Mouse (Mus musculus): ENCODE data around the gene Memo1. TPM values are rescaled to one million over a fixed set of nuclear protein-coding genes. Genes with fewer than 3 reads are reported as not detected.

Gene Memo1
- polyA plus RNA-seq, 1 experiment from 2014 or later, result 94.1 TPM

DNA sequence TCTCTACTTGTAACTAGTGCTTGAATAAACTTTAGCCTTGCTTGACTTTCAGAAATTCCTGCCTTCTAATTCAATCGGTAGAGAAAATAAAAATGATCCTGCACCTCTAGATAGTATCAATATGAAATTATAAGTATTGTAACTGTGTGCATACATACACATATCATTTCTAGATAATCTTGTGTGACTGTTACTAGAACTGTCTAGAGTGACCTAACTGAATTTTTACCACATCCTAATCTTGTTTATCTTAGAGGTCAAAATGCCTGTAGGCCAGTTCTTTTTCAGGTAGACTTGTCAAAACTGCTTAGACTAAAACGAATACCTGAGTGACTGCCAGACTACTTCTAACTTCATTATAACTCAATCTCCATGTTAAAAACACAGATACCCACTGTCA is 25.1 kb downstream of the Memo1 start:
- Histone ChIP-seq H3K36me3 (ENCODE audit: control insufficient read depth, insufficient read depth, low read length) (0 out of 2 replicates have a peak, but pooled peaks cover 3% of the 10 kb centered on the region), H3K4me2 (replicated peaks; ENCODE audit: low read depth, low read length) (no peak overlapping the region), H3K27ac (ENCODE audit: low read depth, low read length) (no peak overlapping the region), H3K4me1 (ENCODE audit: control insufficient read depth, insufficient read depth, low read length) (peaks cover 2% of the 10 kb centered on the region), H3K9ac (ENCODE audit: low read depth, low read length) (no peak overlapping the region), H3K4me3 (ENCODE audit: low read length) (no peak overlapping the region), H3K9me3 (ENCODE audit: control insufficient read depth, low read length) (no peaks in the 10 kb centered on the region; the same call in 1 of the 2 replicates), H3K27me3 (ENCODE audit: control insufficient read depth, insufficient read depth, low read length) (no peaks in the 10 kb centered on the region)
- WGBS, result 72% methylated on average over 2 of the region's 2 CpGs
- no peak for ATAC-seq (ENCODE audit: low FRiP score, low TSS enrichment)

- H3K9ac ChIP-seq (ENCODE audit: low read depth, low read length), result no peak overlapping the region
- H3K27ac ChIP-seq (ENCODE audit: low read depth, low read length), result no peak overlapping the region
- no peak overlapping the region for H3K4me3 ChIP-seq (ENCODE audit: low read length)
- H3K9me3 ChIP-seq (ENCODE audit: control insufficient read depth, low read length), result no peaks in the 10 kb centered on the region; the same call in 1 of the 2 replicates
- 0 out of 2 replicates have a peak, but pooled peaks cover 3% of the 10 kb centered on the region for H3K36me3 ChIP-seq (ENCODE audit: control insufficient read depth, insufficient read depth, low read length)
- WGBS, result 93% methylated on average over 11 of the region's 11 CpGs
- H3K27me3 ChIP-seq (ENCODE audit: control insufficient read depth, insufficient read depth, low read length), result no peaks in the 10 kb centered on the region
- H3K4me1 ChIP-seq (ENCODE audit: control insufficient read depth, insufficient read depth, low read length), result peaks cover 12% of the 10 kb centered on the region
- H3K4me2 ChIP-seq (replicated peaks; ENCODE audit: low read depth, low read length), result no peak overlapping the region
- no peak for ATAC-seq (ENCODE audit: low FRiP score, low TSS enrichment)
These were observed 27.7 kb downstream of the Memo1 start for GRCm38 (mm10) chr17:74267415-74268180.

- Histone ChIP-seq H3K36me3 (ENCODE audit: control insufficient read depth, insufficient read depth, low read length) (0 out of 2 replicates have a peak, but pooled peaks cover 3% of the 10 kb centered on the region), H3K4me3 (ENCODE audit: low read length) (no peak overlapping the region), H3K27me3 (ENCODE audit: control insufficient read depth, insufficient read depth, low read length) (no peaks in the 10 kb centered on the region), H3K4me1 (ENCODE audit: control insufficient read depth, insufficient read depth, low read length) (peaks cover 12% of the 10 kb centered on the region), H3K9ac (ENCODE audit: low read depth, low read length) (no peak overlapping the region), H3K9me3 (ENCODE audit: control insufficient read depth, low read length) (no peaks in the 10 kb centered on the region; the same call in 1 of the 2 replicates), H3K4me2 (replicated peaks; ENCODE audit: low read depth, low read length) (no peak overlapping the region), H3K27ac (ENCODE audit: low read depth, low read length) (peak overlapping the region; percentile 63; the same call in 1 of the 2 replicates)
- WGBS, result 14% methylated on average over 1 of the region's 1 CpGs
- ATAC-seq (ENCODE audit: low FRiP score, low TSS enrichment), result no peak
These were observed 29.7 kb downstream of the Memo1 start for GRCm38 (mm10) chr17:74265636-74266035.

DNA sequence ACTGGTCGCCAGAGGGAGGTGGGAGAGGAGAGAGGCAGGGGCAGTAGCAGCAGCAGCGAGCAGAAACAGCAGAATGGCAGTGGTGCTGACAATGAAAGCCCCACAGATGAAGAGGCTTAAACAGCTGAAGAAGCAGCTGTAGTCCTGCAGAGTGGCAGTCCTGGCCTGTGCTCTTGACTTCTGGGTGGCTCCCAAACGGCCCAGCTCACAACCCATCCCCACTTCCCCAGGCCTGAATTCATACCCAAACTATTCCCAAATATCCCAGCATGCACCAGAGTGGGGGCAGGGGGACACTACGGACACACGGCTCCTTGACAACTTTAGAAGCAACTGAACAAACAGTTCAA is 30.2 kb downstream of the Memo1 start:
- Histone ChIP-seq H3K9me3 (ENCODE audit: control insufficient read depth, low read length) (no peaks in the 10 kb centered on the region; the same call in 1 of the 2 replicates), H3K9ac (ENCODE audit: low read depth, low read length) (no peak overlapping the region), H3K27me3 (ENCODE audit: control insufficient read depth, insufficient read depth, low read length) (no peaks in the 10 kb centered on the region), H3K4me3 (ENCODE audit: low read length) (no peak overlapping the region), H3K36me3 (ENCODE audit: control insufficient read depth, insufficient read depth, low read length) (0 out of 2 replicates have a peak, but pooled peaks cover 3% of the 10 kb centered on the region), H3K4me2 (replicated peaks; ENCODE audit: low read depth, low read length) (no peak overlapping the region), H3K4me1 (ENCODE audit: control insufficient read depth, insufficient read depth, low read length) (peaks cover 12% of the 10 kb centered on the region), H3K27ac (ENCODE audit: low read depth, low read length) (peak overlapping the region; percentile 63; the same call in 1 of the 2 replicates)
- WGBS, result 21% methylated on average over 5 of the region's 5 CpGs
- no peak for ATAC-seq (ENCODE audit: low FRiP score, low TSS enrichment)

DNA sequence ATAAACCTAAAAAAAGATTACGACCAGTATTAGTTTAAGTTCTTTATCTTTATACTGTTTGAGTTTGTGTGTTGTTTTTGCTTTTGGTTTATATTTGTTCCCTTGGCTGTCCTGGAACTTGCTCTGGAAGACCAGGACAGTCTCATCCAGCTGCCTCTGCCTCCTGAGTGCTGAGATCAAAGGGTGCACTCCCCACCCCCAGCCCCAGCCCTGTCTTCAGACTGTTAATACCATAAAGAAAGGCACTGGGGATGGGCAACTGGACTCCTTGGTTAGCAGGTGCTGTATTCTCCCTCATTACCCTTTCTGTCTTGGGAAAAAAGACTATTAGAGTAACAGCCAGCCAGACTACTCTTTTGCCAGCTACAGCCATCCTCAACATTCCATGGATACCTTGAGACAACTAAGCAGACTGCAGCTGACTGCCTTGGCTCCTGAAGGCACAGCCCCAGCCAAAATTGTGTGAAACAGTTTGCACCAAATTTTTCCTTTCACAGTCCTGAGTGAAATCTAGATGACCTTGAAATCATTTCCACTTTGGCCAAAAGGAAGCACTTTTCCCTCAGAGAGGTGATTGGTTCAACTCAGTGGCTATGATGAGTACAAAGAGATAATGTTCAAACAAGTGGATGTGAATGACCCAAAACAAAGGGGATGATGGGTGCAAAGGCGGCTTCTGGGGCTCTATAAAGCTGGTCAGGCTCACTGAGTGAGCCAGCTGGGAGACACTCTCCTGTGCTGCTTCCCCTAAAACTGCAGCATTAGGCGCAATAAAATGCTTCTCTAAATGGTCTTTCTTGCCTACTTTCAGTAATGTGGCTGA is 30.8 kb downstream of the Memo1 start:
- no peak overlapping the region for H3K4me3 ChIP-seq (ENCODE audit: low read length)
- no peak overlapping the region for H3K4me2 ChIP-seq (replicated peaks; ENCODE audit: low read depth, low read length)
- no peaks in the 10 kb centered on the region for H3K27me3 ChIP-seq (ENCODE audit: control insufficient read depth, insufficient read depth, low read length)
- H3K27ac ChIP-seq (ENCODE audit: low read depth, low read length), result peak overlapping the region; percentile 63; the same call in 1 of the 2 replicates
- no peaks in the 10 kb centered on the region; the same call in 1 of the 2 replicates for H3K9me3 ChIP-seq (ENCODE audit: control insufficient read depth, low read length)
- H3K9ac ChIP-seq (ENCODE audit: low read depth, low read length), result no peak overlapping the region
- peaks cover 12% of the 10 kb centered on the region for H3K4me1 ChIP-seq (ENCODE audit: control insufficient read depth, insufficient read depth, low read length)
- no peak for ATAC-seq (ENCODE audit: low FRiP score, low TSS enrichment)
- 0 out of 2 replicates have a peak, but pooled peaks cover 3% of the 10 kb centered on the region for H3K36me3 ChIP-seq (ENCODE audit: control insufficient read depth, insufficient read depth, low read length)
- 37% methylated on average over 3 of the region's 3 CpGs for WGBS

GRCm38 (mm10) chr17:74262415-74262814 is 32.9 kb downstream of the Memo1 start:
- no peaks in the 10 kb centered on the region for H3K27me3 ChIP-seq (ENCODE audit: control insufficient read depth, insufficient read depth, low read length)
- H3K4me3 ChIP-seq (ENCODE audit: low read length), result no peak overlapping the region
- H3K9ac ChIP-seq (ENCODE audit: low read depth, low read length), result no peak overlapping the region
- 88% methylated on average over 3 of the region's 3 CpGs for WGBS
- H3K27ac ChIP-seq (ENCODE audit: low read depth, low read length), result no peak overlapping the region
- no peak for ATAC-seq (ENCODE audit: low FRiP score, low TSS enrichment)
- peaks cover under 1% of the 10 kb centered on the region; the same call in 1 of the 2 replicates for H3K36me3 ChIP-seq (ENCODE audit: control insufficient read depth, insufficient read depth, low read length)
- H3K9me3 ChIP-seq (ENCODE audit: control insufficient read depth, low read length), result no peaks in the 10 kb centered on the region
- H3K4me1 ChIP-seq (ENCODE audit: control insufficient read depth, insufficient read depth, low read length), result peaks cover 12% of the 10 kb centered on the region
- no peak overlapping the region for H3K4me2 ChIP-seq (replicated peaks; ENCODE audit: low read depth, low read length)

DNA sequence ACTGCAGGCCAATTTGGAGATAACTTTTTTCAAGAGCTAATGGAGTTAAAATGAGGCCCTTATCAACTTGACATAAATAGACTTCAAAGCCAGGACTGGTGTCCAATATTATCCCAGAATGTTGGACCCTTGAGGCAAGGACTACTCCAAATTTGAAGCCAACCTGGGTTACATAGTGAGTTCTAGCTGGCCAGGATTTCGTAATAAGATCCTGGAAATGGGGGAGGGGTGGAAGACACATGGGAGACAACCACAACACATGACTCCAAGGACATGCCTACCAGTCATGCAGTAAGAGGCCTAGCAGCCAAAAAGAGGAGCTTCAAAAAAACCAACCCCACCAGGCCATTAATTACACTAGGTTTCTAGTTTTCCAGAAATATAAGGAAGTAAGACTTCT is 50.0 kb downstream of the Memo1 start:
- peaks cover 7% of the 10 kb centered on the region for H3K36me3 ChIP-seq (ENCODE audit: control insufficient read depth, insufficient read depth, low read length)
- no peak overlapping the region for H3K9ac ChIP-seq (ENCODE audit: low read depth, low read length)
- no peak for ATAC-seq (ENCODE audit: low FRiP score, low TSS enrichment)
- no peaks in the 10 kb centered on the region for H3K4me1 ChIP-seq (ENCODE audit: control insufficient read depth, insufficient read depth, low read length)
- H3K4me3 ChIP-seq (ENCODE audit: low read length), result no peak overlapping the region
- no peak overlapping the region for H3K27ac ChIP-seq (ENCODE audit: low read depth, low read length)
- no peaks in the 10 kb centered on the region for H3K27me3 ChIP-seq (ENCODE audit: control insufficient read depth, insufficient read depth, low read length)
- H3K4me2 ChIP-seq (replicated peaks; ENCODE audit: low read depth, low read length), result no peak overlapping the region
- no peaks in the 10 kb centered on the region for H3K9me3 ChIP-seq (ENCODE audit: control insufficient read depth, low read length)
- 55% methylated on average over 1 of the region's 1 CpGs for WGBS

DNA sequence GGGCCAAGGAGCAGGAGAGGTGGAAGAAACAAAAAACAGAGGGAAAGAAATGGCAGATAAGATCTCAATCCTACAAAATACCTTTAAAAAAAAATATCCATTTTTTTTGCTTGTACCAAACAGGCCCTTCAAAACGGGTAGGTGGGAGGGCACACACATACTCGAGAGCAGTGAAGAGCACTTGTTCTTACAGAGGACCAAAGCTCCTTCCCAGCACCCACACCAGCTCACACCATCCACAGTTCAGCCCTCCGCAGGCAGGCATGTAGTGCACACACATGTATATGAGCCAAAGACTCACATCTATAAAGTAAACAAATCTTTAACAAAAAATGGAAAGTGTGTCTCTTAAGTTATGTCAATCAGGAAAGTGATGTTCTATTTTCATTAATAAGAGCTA is 52.5 kb downstream of the Memo1 start:
- ATAC-seq (ENCODE audit: low FRiP score, low TSS enrichment), result no peak
- Histone ChIP-seq H3K36me3 (ENCODE audit: control insufficient read depth, insufficient read depth, low read length) (peaks cover 5% of the 10 kb centered on the region), H3K27me3 (ENCODE audit: control insufficient read depth, insufficient read depth, low read length) (no peaks in the 10 kb centered on the region), H3K4me2 (replicated peaks; ENCODE audit: low read depth, low read length) (no peak overlapping the region), H3K27ac (ENCODE audit: low read depth, low read length) (no peak overlapping the region), H3K4me1 (ENCODE audit: control insufficient read depth, insufficient read depth, low read length) (no peaks in the 10 kb centered on the region), H3K9ac (ENCODE audit: low read depth, low read length) (no peak overlapping the region), H3K9me3 (ENCODE audit: control insufficient read depth, low read length) (no peaks in the 10 kb centered on the region), H3K4me3 (ENCODE audit: low read length) (no peak overlapping the region)
- 66% methylated on average over 3 of the region's 3 CpGs for WGBS

- no peak for ATAC-seq (ENCODE audit: low FRiP score, low TSS enrichment)
- Histone ChIP-seq H3K4me1 (ENCODE audit: control insufficient read depth, insufficient read depth, low read length) (no peaks in the 10 kb centered on the region), H3K36me3 (ENCODE audit: control insufficient read depth, insufficient read depth, low read length) (peaks cover 8% of the 10 kb centered on the region), H3K9me3 (ENCODE audit: control insufficient read depth, low read length) (no peaks in the 10 kb centered on the region), H3K27ac (ENCODE audit: low read depth, low read length) (no peak overlapping the region), H3K9ac (ENCODE audit: low read depth, low read length) (no peak overlapping the region), H3K4me3 (ENCODE audit: low read length) (no peak overlapping the region), H3K4me2 (replicated peaks; ENCODE audit: low read depth, low read length) (no peak overlapping the region), H3K27me3 (ENCODE audit: control insufficient read depth, insufficient read depth, low read length) (no peaks in the 10 kb centered on the region)
- WGBS, result 100% methylated on average over 1 of the region's 1 CpGs
These were observed 55.0 kb downstream of the Memo1 start for GRCm38 (mm10) chr17:74240322-74240721.

All from kidney, embryonic 14.5 days (tissue).